Mouse (Mus musculus): Measurements from ENCODE around the gene Lamc1. TPM values are rescaled to one million over a fixed set of nuclear protein-coding genes. Genes with fewer than 3 reads are reported as not detected.

Lamc1 gene
- polyA plus RNA-seq, 1 experiment, result 22.8 TPM

DNA sequence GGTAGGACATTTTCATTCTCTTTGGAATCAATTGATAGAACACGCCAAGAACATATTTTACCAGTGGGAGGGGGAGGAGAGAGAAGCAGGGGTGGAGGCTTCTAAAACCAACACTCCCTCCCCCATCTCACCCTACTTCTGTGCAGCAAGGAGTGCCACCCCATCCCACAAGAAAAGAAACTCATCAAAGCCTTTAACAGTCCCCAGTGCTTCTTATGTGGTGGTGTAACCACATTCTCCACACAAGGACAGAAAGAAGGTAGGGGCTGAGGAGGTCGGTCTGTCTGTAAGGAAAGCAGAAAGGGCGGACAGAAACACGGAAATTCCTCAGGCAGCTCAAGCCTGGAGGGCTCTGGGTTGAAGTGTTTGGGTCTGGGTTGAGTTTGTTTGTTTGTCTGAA lies 12.5 kb downstream of the Lamc1 start:
- TF ChIP-seq POLR2A (IDR thresholded peaks at IDR 0.05; ENCODE audit: low read depth, low read length) (no peak), CTCF (IDR thresholded peaks at IDR 0.05; ENCODE audit: extremely low read depth, insufficient read length, insufficient replicate concordance, low read depth, low read length) (no peak)
- H3K4me1 ChIP-seq (ENCODE audit: control insufficient read depth, insufficient read depth, insufficient read length, low read length), result peaks cover 3% of the 10 kb centered on the region
- 47% methylated on average over 4 of the region's 4 CpGs for WGBS
- no peaks in the 10 kb centered on the region for H3K36me3 ChIP-seq (ENCODE audit: control insufficient read depth, insufficient read depth, low read length)
- no peak overlapping the region for H3K27ac ChIP-seq (ENCODE audit: insufficient read depth, low read depth, low read length)
- H3K4me3 ChIP-seq (ENCODE audit: low read depth, low read length), result no peak overlapping the region
- H3K27me3 ChIP-seq (ENCODE audit: control insufficient read depth, insufficient read depth, low read length), result no peaks in the 10 kb centered on the region; the same call in 1 of the 2 replicates

DNA sequence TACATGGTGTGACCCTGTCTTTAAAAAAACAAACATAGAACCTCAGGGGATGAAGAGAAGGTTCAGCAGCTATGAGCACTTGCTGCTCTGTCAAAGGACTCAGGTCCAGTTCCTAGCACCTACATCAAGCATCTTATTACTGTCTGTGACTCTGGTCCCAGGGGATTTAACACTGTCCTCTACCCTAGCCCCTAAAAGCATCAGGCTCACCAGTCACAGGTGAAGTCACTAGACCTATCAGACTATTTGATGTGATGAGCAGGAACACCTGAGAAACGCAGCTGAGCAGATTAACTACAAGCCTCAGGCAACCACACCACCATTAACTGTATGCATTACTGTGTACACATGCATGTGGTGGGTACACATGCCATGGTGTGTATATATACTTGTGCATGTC lies 13.8 kb downstream of the Lamc1 start:
- Histone ChIP-seq H3K36me3 (ENCODE audit: control insufficient read depth, insufficient read depth, low read length) (no peaks in the 10 kb centered on the region), H3K27me3 (ENCODE audit: control insufficient read depth, insufficient read depth, low read length) (no peaks in the 10 kb centered on the region; the same call in 1 of the 2 replicates), H3K27ac (ENCODE audit: insufficient read depth, low read depth, low read length) (no peak overlapping the region), H3K4me3 (ENCODE audit: low read depth, low read length) (no peak overlapping the region), H3K4me1 (ENCODE audit: control insufficient read depth, insufficient read depth, insufficient read length, low read length) (peaks cover 3% of the 10 kb centered on the region)
- WGBS, result 90% methylated on average over 1 of the region's 1 CpGs
- TF ChIP-seq POLR2A (IDR thresholded peaks at IDR 0.05; ENCODE audit: low read depth, low read length) (no peak), CTCF (IDR thresholded peaks at IDR 0.05; ENCODE audit: extremely low read depth, insufficient read length, insufficient replicate concordance, low read depth, low read length) (no peak)

DNA sequence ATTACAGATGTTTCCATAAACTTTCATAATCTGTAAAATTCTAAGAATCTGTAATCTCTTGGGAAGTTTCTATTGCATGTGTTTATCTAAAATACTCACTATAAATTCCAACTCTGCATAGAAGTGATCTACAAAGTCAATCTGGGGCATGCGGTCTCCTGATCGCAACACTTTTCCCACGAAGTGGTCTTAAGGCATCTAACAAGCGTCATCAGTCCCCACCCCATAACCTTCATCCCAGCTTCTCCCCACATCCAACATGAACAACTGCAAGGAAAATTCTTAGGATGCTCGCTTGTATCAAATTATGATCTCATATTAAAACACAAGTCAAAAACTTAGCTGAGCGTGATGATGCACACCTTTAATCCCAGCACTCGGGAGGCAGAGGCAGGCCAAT lies 14.3 kb downstream of the Lamc1 start:
- H3K36me3 ChIP-seq (ENCODE audit: control insufficient read depth, insufficient read depth, low read length), result no peaks in the 10 kb centered on the region
- no peaks in the 10 kb centered on the region; the same call in 1 of the 2 replicates for H3K27me3 ChIP-seq (ENCODE audit: control insufficient read depth, insufficient read depth, low read length)
- peaks cover 3% of the 10 kb centered on the region for H3K4me1 ChIP-seq (ENCODE audit: control insufficient read depth, insufficient read depth, insufficient read length, low read length)
- H3K4me3 ChIP-seq (ENCODE audit: low read depth, low read length), result no peak overlapping the region
- H3K27ac ChIP-seq (ENCODE audit: insufficient read depth, low read depth, low read length), result no peak overlapping the region
- 86% methylated on average over 7 of the region's 7 CpGs for WGBS
- no peak for TF ChIP-seq CTCF (IDR thresholded peaks at IDR 0.05; ENCODE audit: extremely low read depth, insufficient read length, insufficient replicate concordance, low read depth, low read length)
- no peak for TF ChIP-seq POLR2A (IDR thresholded peaks at IDR 0.05; ENCODE audit: low read depth, low read length)

DNA sequence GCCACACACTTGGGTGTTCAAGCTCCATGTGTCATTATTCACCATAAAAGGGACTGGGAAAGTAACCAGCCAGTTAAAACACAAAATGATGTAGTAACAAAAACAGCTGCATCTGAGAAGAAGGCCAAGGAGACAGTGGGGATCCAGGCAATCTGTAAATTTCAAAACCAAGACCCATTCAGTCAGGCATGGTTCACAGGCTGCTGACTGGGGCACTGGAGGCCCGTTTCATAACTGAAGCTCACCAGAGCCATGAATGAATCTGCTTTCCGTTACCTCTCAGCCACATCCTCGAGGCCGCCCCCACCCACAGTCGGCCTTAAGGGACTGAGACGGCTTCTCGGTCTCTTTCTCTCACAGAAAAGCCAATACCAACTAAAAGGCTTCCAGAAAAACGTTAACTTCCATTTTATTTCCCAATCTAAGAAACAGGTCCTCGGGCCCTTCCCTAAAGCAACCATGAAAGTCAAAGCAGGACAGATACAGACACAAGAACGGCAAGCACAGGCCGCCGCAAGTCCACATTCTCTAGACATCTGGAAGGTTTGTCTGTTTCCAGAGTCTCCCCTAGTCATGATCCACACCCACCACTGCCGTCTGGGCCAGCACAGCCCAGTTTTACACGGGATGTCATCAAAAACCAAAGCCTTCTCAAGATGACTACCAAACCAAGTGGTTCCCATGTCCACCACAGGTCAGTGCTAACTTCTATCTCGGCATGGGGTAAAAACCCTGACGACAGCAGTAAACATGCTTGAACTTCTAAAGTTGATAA lies 14.9 kb downstream of the Lamc1 start:
- H3K4me1 ChIP-seq (ENCODE audit: control insufficient read depth, insufficient read depth, insufficient read length, low read length), result peaks cover 3% of the 10 kb centered on the region
- WGBS, result 78% methylated on average over 16 of the region's 16 CpGs
- H3K27ac ChIP-seq (ENCODE audit: insufficient read depth, low read depth, low read length), result peak overlapping the region; percentile 33

DNA sequence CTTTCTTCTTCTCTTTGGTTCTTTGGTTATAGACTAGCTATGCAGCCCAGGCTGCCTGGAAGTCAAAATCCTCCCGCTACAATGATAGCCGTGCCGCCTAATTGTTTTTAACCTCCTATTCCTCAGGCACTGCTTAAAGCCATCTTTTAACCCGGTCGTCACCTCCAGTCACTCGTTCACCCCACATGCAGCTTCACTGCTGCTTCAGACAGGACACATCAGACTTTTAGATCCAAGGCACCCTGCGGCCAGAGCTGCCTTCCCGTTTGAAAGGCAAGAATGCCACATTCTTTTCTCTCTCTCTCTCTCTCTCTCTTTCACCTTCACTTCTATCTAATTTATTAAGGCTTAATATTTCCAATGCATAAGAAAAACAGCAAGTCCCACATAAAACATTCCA lies 15.6 kb downstream of the Lamc1 start:
- TF ChIP-seq POLR2A (IDR thresholded peaks at IDR 0.05; ENCODE audit: low read depth, low read length), result no peak
- TF ChIP-seq CTCF (IDR thresholded peaks at IDR 0.05; ENCODE audit: extremely low read depth, insufficient read length, insufficient replicate concordance, low read depth, low read length), result no peak
- peaks cover 3% of the 10 kb centered on the region for H3K4me1 ChIP-seq (ENCODE audit: control insufficient read depth, insufficient read depth, insufficient read length, low read length)
- H3K36me3 ChIP-seq (ENCODE audit: control insufficient read depth, insufficient read depth, low read length), result no peaks in the 10 kb centered on the region
- WGBS, result 88% methylated on average over 8 of the region's 8 CpGs
- no peaks in the 10 kb centered on the region for H3K27me3 ChIP-seq (ENCODE audit: control insufficient read depth, insufficient read depth, low read length)
- no peak overlapping the region for H3K4me3 ChIP-seq (ENCODE audit: low read depth, low read length)
- H3K27ac ChIP-seq (ENCODE audit: insufficient read depth, low read depth, low read length), result no peak overlapping the region

More for the DNA sequence above, 14.9 kb downstream of the Lamc1 start:
- Histone ChIP-seq H3K36me3 (ENCODE audit: control insufficient read depth, insufficient read depth, low read length) (no peaks in the 10 kb centered on the region), H3K27me3 (ENCODE audit: control insufficient read depth, insufficient read depth, low read length) (no peaks in the 10 kb centered on the region; the same call in 1 of the 2 replicates), H3K4me3 (ENCODE audit: low read depth, low read length) (no peak overlapping the region)
- no peak for TF ChIP-seq CTCF (IDR thresholded peaks at IDR 0.05; ENCODE audit: extremely low read depth, insufficient read length, insufficient replicate concordance, low read depth, low read length)
- no peak for TF ChIP-seq POLR2A (IDR thresholded peaks at IDR 0.05; ENCODE audit: low read depth, low read length)

DNA sequence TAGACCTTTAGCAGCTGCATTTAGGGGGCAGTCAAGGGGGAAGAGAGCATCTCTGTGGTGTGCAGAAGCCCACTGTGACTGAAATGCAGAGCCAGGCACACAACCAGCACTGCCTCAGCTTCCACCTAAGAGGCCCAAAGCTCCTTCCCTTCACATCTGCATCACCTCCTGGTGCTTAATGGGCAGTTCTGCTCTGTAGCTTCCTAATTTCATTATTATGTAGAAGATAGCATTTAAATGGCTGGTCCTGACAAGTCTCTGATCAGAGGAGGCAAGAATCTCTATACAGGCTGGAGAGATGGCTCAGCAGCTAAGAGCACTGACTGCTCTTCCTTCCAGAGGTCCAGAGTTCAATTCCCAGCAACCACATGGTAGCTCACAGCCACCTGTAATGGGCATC lies 16.3 kb downstream of the Lamc1 start:
- Histone ChIP-seq H3K4me3 (ENCODE audit: low read depth, low read length) (no peak overlapping the region), H3K36me3 (ENCODE audit: control insufficient read depth, insufficient read depth, low read length) (no peaks in the 10 kb centered on the region), H3K27ac (ENCODE audit: insufficient read depth, low read depth, low read length) (no peak overlapping the region), H3K4me1 (ENCODE audit: control insufficient read depth, insufficient read depth, insufficient read length, low read length) (peaks cover 1% of the 10 kb centered on the region), H3K27me3 (ENCODE audit: control insufficient read depth, insufficient read depth, low read length) (no peaks in the 10 kb centered on the region)
- TF ChIP-seq POLR2A (IDR thresholded peaks at IDR 0.05; ENCODE audit: low read depth, low read length), result no peak
- TF ChIP-seq CTCF (IDR thresholded peaks at IDR 0.05; ENCODE audit: extremely low read depth, insufficient read length, insufficient replicate concordance, low read depth, low read length), result no peak

DNA sequence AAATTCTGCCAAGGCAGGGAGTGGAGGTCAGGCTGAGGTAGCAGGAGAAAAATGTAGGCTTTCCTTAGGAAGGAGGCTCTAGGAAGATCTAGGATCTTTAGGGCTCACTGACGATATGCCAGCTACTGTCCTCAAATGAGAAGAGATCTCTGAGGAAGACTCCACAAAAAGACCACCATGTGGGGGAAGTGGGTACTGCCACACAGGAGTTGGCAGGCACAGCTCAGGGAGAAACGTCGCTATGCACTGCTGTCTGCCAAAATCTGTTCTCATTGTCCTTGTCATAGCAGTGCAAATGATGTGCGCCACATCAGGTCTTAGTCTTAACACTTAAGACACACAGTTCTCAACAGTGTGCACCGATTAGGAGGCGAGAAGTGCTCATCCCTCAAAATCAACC lies 17.5 kb downstream of the Lamc1 start:
- Histone ChIP-seq H3K4me1 (ENCODE audit: control insufficient read depth, insufficient read depth, insufficient read length, low read length) (no peaks in the 10 kb centered on the region; the same call in 1 of the 2 replicates), H3K27me3 (ENCODE audit: control insufficient read depth, insufficient read depth, low read length) (no peaks in the 10 kb centered on the region), H3K4me3 (ENCODE audit: low read depth, low read length) (no peak overlapping the region), H3K27ac (ENCODE audit: insufficient read depth, low read depth, low read length) (no peak overlapping the region), H3K36me3 (ENCODE audit: control insufficient read depth, insufficient read depth, low read length) (no peaks in the 10 kb centered on the region)
- no peak for TF ChIP-seq POLR2A (IDR thresholded peaks at IDR 0.05; ENCODE audit: low read depth, low read length)
- TF ChIP-seq CTCF (IDR thresholded peaks at IDR 0.05; ENCODE audit: extremely low read depth, insufficient read length, insufficient replicate concordance, low read depth, low read length), result no peak
- WGBS, result 83% methylated on average over 6 of the region's 6 CpGs

Measured in small intestine, adult 2 months (tissue).